Mouse (Mus musculus) embryonic facial prominence, embryonic 13.5 days (tissue): Measurements from ENCODE around the gene Traf3. TPM values are rescaled to one million over a fixed set of nuclear protein-coding genes. Genes with fewer than 3 reads are reported as not detected.

Experiments used
- ATAC-seq: fragments of 200-750 bp; cut with Nextera tagmentation; 2 replicates; pipeline ENCODE4 v1.8.0; 2017; ENCODE audit warnings: low read depth; ENCODE audit not compliant: insufficient number of reproducible peaks, insufficient read depth, low FRiP score, low TSS enrichment
- H3K27ac ChIP-seq: fragments of 300-500 bp; sonication (generic); 2 replicates; pipeline ENCODE4 v1.5.1; 2015; ENCODE audit warnings: moderate library complexity, mild to moderate bottlenecking, inconsistent platforms
- H3K27me3 ChIP-seq: fragments of 300-500 bp; sonication (generic); 2 replicates; pipeline ENCODE4 v1.6.1; 2015; ENCODE audit warnings: mild to moderate bottlenecking, inconsistent platforms
- H3K36me3 ChIP-seq: fragments of 300-500 bp; sonication (generic); 2 replicates; pipeline ENCODE4 v1.6.1; 2015; ENCODE audit warnings: mild to moderate bottlenecking, inconsistent platforms
- H3K4me1 ChIP-seq: fragments of 300-500 bp; sonication (generic); 2 replicates; pipeline ENCODE4 v1.6.1; 2015; ENCODE audit warnings: inconsistent platforms
- H3K4me2 ChIP-seq: fragments of 300-500 bp; sonication (generic); 2 replicates; pipeline ENCODE4 v1.6.1; 2015; ENCODE audit warnings: moderate library complexity, mild to moderate bottlenecking, inconsistent platforms
- H3K4me3 ChIP-seq: fragments of 300-500 bp; sonication (generic); 2 replicates; pipeline ENCODE4 v1.5.1; 2015; ENCODE audit warnings: mild to moderate bottlenecking, inconsistent platforms
- H3K9ac ChIP-seq: fragments of 300-500 bp; sonication (generic); 2 replicates; pipeline ENCODE4 v1.6.1; 2015; ENCODE audit warnings: mild to moderate bottlenecking, inconsistent platforms
- H3K9me3 ChIP-seq: fragments of 300-500 bp; sonication (generic); 2 replicates; pipeline ENCODE4 v1.6.1; 2016; ENCODE audit warnings: inconsistent platforms
- WGBS: fragments of 180-500 bp; shearing (Covaris S2); methylation state at CpG from one replicate; pipeline ENCODE4 v1.1.7; 2015; ENCODE audit warnings: mixed read lengths; 5-methylcytosine and 5-hydroxymethylcytosine counted together
- polyA plus RNA-seq: library from polyadenylated mRNA; unstranded; fragments of >200 nt; fragmentation: Nextera tagmentation; extraction: Ambion mirVana; gene quantifications from 2 replicates; pipeline ENCODE4 v1.2.1, GENCODE M21; 2015

Gene Traf3
- polyA plus RNA-seq, 1 experiment from 2014 or later, result 13.6 TPM

GRCm38 (mm10) chr12:111267673-111268325, 101.6 kb downstream of the Traf3 start:
- Histone ChIP-seq H3K4me2 (no peak overlapping the region), H3K36me3 (peaks cover 21% of the 10 kb centered on the region), H3K9ac (no peak overlapping the region), H3K27me3 (peaks cover 43% of the 10 kb centered on the region), H3K4me3 (no peak overlapping the region), H3K9me3 (no peaks in the 10 kb centered on the region; the same call in 1 of the 2 replicates), H3K4me1 (peaks cover 12% of the 10 kb centered on the region), H3K27ac (no peak overlapping the region)
- WGBS, result 66% methylated on average over 4 of the region's 4 CpGs
- ATAC-seq, result no peak

DNA sequence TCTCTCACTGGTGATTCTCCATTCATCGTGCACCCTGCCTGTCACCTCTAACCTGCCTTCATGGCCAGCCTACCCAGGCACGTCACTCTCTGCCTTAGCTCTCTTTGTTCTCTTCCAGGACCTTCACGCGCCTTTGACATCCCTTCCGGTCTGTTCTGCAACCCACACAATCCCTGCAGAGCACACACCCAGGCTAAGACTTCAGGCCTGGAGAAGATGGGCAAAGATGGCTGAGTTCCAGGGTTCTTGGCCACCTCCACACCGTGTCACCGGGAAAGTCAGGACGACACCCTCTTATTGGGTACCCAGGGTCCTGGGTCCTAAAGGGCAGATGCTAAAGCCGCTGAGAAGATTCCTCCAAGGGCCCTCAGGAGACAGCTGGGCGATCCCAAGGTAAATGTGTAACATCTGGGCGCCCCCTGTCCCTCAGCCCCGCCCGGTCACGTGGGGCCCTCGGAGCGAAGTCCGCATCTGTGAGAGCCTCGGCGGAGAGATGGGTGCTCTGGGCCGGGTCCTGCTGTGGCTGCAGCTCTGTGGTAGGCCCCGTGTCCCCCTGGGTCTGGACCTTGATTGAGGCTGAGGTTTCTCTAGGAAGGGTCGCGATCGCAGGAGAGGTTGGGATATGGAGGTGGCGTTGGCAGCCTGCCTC, 104.6 kb downstream of the Traf3 start, which contains the start of gene Amn:
Amn (plus strand) TSS at position 467 of the 649 bp plus-strand sequence.
- H3K4me2 ChIP-seq, result peak within 1 kb of the TSS; percentile 45
- no peaks in the 10 kb centered on the region; the same call in 1 of the 2 replicates for H3K9me3 ChIP-seq
- H3K27me3 ChIP-seq, result peaks cover 72% of the 10 kb centered on the region
- H3K4me3 ChIP-seq, result peak within 1 kb of the TSS; percentile 20
- no peak within 1 kb of the TSS for H3K27ac ChIP-seq
- H3K4me1 ChIP-seq, result peaks cover 34% of the 10 kb centered on the region
- H3K9ac ChIP-seq, result peak within 1 kb of the TSS; percentile 44; the same call in 1 of the 2 replicates
- peaks cover 4% of the 10 kb centered on the region; the same call in 1 of the 2 replicates for H3K36me3 ChIP-seq
- 38% methylated on average over 25 of the region's 25 CpGs for WGBS
- no peak for ATAC-seq

DNA sequence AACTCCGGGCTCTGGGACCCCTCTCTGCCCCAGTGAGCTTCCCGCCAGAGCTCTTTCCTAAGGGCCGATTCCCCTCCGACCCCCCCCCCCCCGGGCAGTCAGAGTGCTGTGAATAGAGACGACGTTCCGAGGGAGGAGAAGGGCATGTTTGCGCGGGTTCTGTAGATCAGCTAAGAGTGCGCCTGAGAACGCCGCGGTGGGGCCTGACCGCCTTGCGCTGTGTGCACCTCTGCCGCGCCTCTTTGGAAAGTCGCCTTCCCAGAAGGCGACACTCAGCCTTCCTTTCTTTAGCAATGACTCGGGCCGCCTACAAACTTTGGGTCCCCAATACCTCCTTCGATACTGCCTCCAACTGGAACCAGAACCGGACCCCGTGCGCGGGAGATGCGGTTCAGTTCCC, 105.2 kb downstream of the Traf3 start:
- H3K4me2 ChIP-seq, result peak overlapping the region; percentile 45
- no peak overlapping the region for H3K27ac ChIP-seq
- peaks cover 79% of the 10 kb centered on the region for H3K27me3 ChIP-seq
- 6% methylated on average over 28 of the region's 28 CpGs for WGBS
- H3K9me3 ChIP-seq, result no peaks in the 10 kb centered on the region; the same call in 1 of the 2 replicates
- peaks cover 34% of the 10 kb centered on the region for H3K4me1 ChIP-seq
- H3K36me3 ChIP-seq, result peaks cover 4% of the 10 kb centered on the region; the same call in 1 of the 2 replicates
- peak overlapping the region; percentile 20 for H3K4me3 ChIP-seq
- 0 out of 2 replicates have a peak overlapping the region, but pooled peaks have one; percentile 44 for H3K9ac ChIP-seq
- no peak for ATAC-seq

DNA sequence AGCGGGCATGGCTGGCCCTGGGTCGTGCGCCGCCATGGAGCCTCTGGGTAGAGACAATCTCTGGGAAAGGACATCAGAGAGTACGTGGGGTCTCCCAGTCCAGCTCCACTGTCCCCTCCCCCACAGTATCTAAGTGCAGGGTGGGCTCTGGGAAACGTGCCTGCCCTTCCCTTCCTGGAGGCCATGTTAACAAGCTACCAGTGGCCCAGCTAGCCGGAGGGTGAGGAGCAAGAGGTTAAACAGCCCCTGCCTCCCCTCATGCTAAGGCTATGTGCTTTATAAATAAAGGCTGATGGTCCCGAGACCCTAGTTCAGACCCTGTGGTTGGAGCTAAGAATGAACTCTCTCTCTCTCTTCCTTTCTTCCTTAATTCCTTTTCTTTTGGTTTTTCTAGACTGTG, 105.8 kb downstream of the Traf3 start:
- Histone ChIP-seq H3K4me1 (peaks cover 34% of the 10 kb centered on the region), H3K9ac (no peak overlapping the region), H3K36me3 (peaks cover 4% of the 10 kb centered on the region; the same call in 1 of the 2 replicates), H3K27ac (no peak overlapping the region), H3K27me3 (peaks cover 84% of the 10 kb centered on the region), H3K9me3 (no peaks in the 10 kb centered on the region; the same call in 1 of the 2 replicates), H3K4me2 (peak overlapping the region; percentile 45), H3K4me3 (peak overlapping the region; percentile 20; the same call in 1 of the 2 replicates)
- WGBS, result 13% methylated on average over 8 of the region's 8 CpGs
- no peak for ATAC-seq

DNA sequence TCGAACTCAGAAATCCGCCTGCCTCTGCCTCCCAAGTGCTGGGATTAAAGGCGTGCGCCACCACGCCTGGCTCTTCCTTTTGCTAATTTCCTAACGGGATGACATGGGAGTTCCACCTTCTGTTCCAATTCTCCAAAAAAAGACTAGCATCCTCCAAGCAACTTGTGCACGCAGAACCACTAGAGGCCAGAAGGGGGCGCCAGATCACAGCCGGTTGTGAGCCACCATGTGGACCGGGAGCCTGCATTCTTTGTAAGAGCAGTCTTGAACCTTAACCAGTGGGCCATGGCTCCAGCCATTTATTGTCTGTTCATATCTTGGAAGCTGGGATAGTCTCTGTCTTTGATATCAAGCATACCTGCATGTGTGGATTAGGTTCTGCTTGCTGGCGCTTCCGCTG, 106.2 kb downstream of the Traf3 start:
- peaks cover 89% of the 10 kb centered on the region for H3K27me3 ChIP-seq
- no peak for ATAC-seq
- peaks cover 34% of the 10 kb centered on the region for H3K4me1 ChIP-seq
- H3K36me3 ChIP-seq, result 0 out of 2 replicates have a peak, but pooled peaks cover under 1% of the 10 kb centered on the region
- 21% methylated on average over 12 of the region's 12 CpGs for WGBS
- H3K27ac ChIP-seq, result no peak overlapping the region
- H3K4me3 ChIP-seq, result no peak overlapping the region
- no peak overlapping the region for H3K9ac ChIP-seq
- no peak overlapping the region for H3K4me2 ChIP-seq
- H3K9me3 ChIP-seq, result no peaks in the 10 kb centered on the region; the same call in 1 of the 2 replicates

GRCm38 (mm10) chr12:111274006-111274405, 107.8 kb downstream of the Traf3 start:
- peak overlapping the region; percentile 49 for H3K4me3 ChIP-seq
- no peaks in the 10 kb centered on the region for H3K36me3 ChIP-seq
- H3K9ac ChIP-seq, result peak overlapping the region; percentile 67
- peaks cover 34% of the 10 kb centered on the region for H3K4me1 ChIP-seq
- peak overlapping the region; percentile 92 for H3K4me2 ChIP-seq
- no peak for ATAC-seq
- 3% methylated on average over 28 of the region's 28 CpGs for WGBS
- H3K27me3 ChIP-seq, result peaks cover 87% of the 10 kb centered on the region
- no peaks in the 10 kb centered on the region; the same call in 1 of the 2 replicates for H3K9me3 ChIP-seq
- H3K27ac ChIP-seq, result no peak overlapping the region

DNA sequence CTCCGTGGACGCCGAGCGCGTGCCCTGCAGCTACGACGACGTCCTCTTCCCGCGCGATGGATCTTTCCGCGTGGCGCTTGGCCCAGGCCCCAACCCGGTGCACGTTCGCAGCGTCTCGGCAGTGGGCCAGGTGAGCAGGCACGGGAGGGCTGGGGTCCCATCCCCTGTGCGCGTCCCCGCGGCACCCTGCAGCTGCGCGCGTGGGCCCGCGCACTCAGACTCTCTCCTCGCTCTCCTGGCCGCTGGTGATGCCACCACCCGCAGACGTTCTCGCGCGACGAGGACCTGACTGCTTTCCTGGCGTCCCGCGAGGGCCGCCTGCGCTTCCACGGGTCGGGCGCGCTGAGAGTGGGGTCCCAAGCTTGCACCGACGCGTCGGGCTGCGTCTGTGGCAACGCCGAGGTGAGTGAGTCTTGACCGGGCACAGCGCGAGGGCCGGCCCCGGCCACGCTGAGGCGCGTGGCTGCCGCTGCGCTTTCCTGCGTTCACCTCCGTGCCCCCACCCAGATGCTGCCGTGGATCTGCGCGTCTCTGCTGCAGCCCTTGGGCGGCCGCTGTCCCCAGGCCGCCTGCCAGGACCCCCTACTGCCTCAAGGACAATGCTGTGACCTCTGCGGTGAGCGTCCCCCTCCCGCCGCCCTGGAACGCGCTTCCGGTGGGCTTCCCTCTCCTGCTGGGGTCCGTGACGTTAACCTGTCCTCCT, 108.4 kb downstream of the Traf3 start:
- Histone ChIP-seq H3K9me3 (no peaks in the 10 kb centered on the region; the same call in 1 of the 2 replicates), H3K9ac (peak overlapping the region; percentile 67), H3K27me3 (peaks cover 81% of the 10 kb centered on the region), H3K4me3 (peak overlapping the region; percentile 49), H3K36me3 (no peaks in the 10 kb centered on the region), H3K27ac (no peak overlapping the region), H3K4me1 (peaks cover 34% of the 10 kb centered on the region), H3K4me2 (peak overlapping the region; percentile 92)
- 1% methylated on average over 80 of the region's 80 CpGs for WGBS
- ATAC-seq, result no peak

DNA sequence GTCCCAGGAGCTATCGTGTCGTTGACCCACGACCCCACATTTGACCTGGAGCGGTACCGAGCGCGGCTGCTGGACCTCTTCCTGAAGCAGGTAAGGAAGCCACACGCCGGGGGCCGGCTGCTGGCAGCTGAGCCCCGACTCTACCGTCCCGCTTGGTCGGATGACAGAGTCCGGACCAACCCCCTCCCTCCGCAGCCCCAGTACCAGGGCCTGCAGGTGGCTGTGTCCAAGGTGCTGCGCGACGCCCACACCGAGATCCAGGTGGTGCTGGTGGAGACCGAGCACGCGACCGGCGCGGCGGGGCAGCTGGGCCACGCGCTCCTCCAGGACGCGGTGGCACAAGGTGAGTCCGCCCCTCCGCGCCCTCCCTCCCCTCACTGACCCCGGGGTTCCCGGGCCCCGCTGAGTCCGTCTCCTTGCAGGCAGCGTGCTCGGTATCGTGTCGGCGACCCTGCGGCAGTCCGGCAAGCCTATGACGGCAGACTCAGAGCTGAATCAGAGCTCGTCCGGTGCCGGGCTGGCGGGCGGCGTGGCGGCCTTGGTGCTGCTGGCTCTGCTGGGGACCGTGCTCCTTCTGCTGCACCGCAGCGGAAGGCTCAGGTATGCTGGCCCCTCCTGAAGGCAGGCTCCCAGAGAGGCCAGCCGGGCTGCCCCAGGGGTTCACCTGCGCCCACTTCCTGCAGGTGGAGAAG, 109.1 kb downstream of the Traf3 start:
- H3K27ac ChIP-seq, result no peak overlapping the region
- no peaks in the 10 kb centered on the region for H3K36me3 ChIP-seq
- H3K9me3 ChIP-seq, result no peaks in the 10 kb centered on the region; the same call in 1 of the 2 replicates
- H3K4me3 ChIP-seq, result peak overlapping the region; percentile 49
- WGBS, result 1% methylated on average over 58 of the region's 58 CpGs
- H3K27me3 ChIP-seq, result peaks cover 74% of the 10 kb centered on the region
- H3K9ac ChIP-seq, result peak overlapping the region; percentile 67
- peak overlapping the region; percentile 92 for H3K4me2 ChIP-seq
- H3K4me1 ChIP-seq, result peaks cover 34% of the 10 kb centered on the region
- ATAC-seq, result peak; percentile 11; the same call in 1 of the 2 replicates

- Histone ChIP-seq H3K4me2 (no peak overlapping the region), H3K4me3 (no peak overlapping the region), H3K36me3 (no peaks in the 10 kb centered on the region), H3K9me3 (no peaks in the 10 kb centered on the region; the same call in 1 of the 2 replicates), H3K9ac (no peak overlapping the region), H3K4me1 (peaks cover 26% of the 10 kb centered on the region), H3K27me3 (peaks cover 64% of the 10 kb centered on the region), H3K27ac (no peak overlapping the region)
- WGBS, result 52% methylated on average over 6 of the region's 6 CpGs
- no peak for ATAC-seq
These were observed 110.2 kb downstream of the Traf3 start for GRCm38 (mm10) chr12:111276371-111276770.

DNA sequence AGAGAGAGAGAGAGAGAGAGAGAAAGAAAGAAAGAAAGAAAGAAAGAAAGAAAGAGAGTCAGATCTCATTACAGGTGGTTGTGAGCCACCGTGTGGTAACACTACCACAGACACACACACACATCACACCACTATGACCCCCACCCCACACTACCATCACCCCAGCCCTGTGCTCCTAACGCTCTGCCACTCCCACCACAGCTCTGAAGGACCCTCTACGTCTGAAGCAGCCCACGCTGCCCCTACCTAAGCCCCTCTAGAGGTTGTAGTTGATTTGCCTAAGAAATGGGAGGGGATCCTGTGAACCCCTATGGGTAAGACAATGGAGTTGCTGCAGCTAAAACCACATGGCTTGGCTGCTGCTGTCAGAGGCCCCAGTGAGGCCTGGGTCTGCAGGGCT, 117.4 kb downstream of the Traf3 start:
- H3K4me1 ChIP-seq, result peaks cover 15% of the 10 kb centered on the region
- H3K27me3 ChIP-seq, result no peaks in the 10 kb centered on the region
- H3K9me3 ChIP-seq, result no peaks in the 10 kb centered on the region
- no peaks in the 10 kb centered on the region for H3K36me3 ChIP-seq
- ATAC-seq, result 0 out of 2 replicates have a peak, but pooled peaks have one; percentile 58
- no peak overlapping the region for H3K9ac ChIP-seq
- H3K4me2 ChIP-seq, result no peak overlapping the region
- WGBS, result 81% methylated on average over 4 of the region's 4 CpGs
- no peak overlapping the region for H3K4me3 ChIP-seq
- no peak overlapping the region for H3K27ac ChIP-seq

DNA sequence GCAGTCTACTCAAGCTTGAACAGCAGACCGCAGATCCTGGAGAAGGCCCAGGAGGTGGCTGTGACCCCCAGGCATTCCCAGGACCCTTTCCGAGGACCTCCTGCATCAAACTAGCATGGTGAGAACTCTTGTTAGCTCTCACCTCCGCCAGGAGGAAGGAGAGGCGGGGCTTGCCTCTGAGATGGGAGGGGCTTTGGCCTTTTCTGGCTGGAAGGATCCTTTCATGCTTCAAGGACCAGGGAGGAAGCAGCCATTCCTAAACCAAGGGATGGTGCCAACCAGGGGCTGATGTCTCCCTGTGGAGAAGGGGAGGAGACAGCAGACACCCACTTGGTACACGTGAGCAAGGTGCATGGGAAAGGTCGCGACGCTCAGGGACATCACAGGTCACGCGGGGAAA, 118.4 kb downstream of the Traf3 start:
- no peaks in the 10 kb centered on the region for H3K27me3 ChIP-seq
- 0 out of 2 replicates have a peak overlapping the region, but pooled peaks have one; percentile 4 for H3K9ac ChIP-seq
- ATAC-seq, result no peak
- no peak overlapping the region for H3K27ac ChIP-seq
- no peaks in the 10 kb centered on the region for H3K9me3 ChIP-seq
- H3K36me3 ChIP-seq, result no peaks in the 10 kb centered on the region
- WGBS, result 25% methylated on average over 10 of the region's 10 CpGs
- peaks cover 15% of the 10 kb centered on the region for H3K4me1 ChIP-seq
- peak overlapping the region; percentile 50 for H3K4me2 ChIP-seq
- peak overlapping the region; percentile 28 for H3K4me3 ChIP-seq
